Mouse (Mus musculus) neural tube, embryonic 13.5 days (tissue): Measurements from ENCODE around the gene Gm12830. TPM values are rescaled to one million over a fixed set of nuclear protein-coding genes. Genes with fewer than 3 reads are reported as not detected.

Source experiments
- ATAC-seq: fragments of 200-750 bp; cut with Nextera tagmentation; 2 replicates; pipeline ENCODE4 v1.8.0; 2017; ENCODE audit warnings: low read depth, mild to moderate bottlenecking, moderate TSS enrichment, moderate library complexity
- H3K27ac ChIP-seq: fragments of 300-500 bp; sonication (generic); replicated peaks from 2 replicates; pipeline ENCODE4 v1.5.1; 2015; ENCODE audit warnings: moderate library complexity, mild to moderate bottlenecking, inconsistent platforms
- H3K27me3 ChIP-seq: fragments of 300-500 bp; sonication (generic); 2 replicates; pipeline ENCODE4 v1.6.1; 2015; ENCODE audit warnings: mild to moderate bottlenecking, inconsistent platforms
- H3K36me3 ChIP-seq: fragments of 300-500 bp; sonication (generic); 2 replicates; pipeline ENCODE4 v1.6.1; 2015; ENCODE audit warnings: mild to moderate bottlenecking, inconsistent platforms
- H3K4me1 ChIP-seq: fragments of 300-500 bp; sonication (generic); replicated peaks from 2 replicates; pipeline ENCODE4 v1.6.1; 2015; ENCODE audit warnings: inconsistent platforms
- H3K4me2 ChIP-seq: fragments of 300-500 bp; sonication (generic); 2 replicates; pipeline ENCODE4 v1.6.1; 2015; ENCODE audit warnings: inconsistent platforms, mild to moderate bottlenecking, moderate library complexity
- H3K4me3 ChIP-seq: fragments of 300-500 bp; sonication (generic); 2 replicates; pipeline ENCODE4 v1.5.1; 2015; ENCODE audit warnings: mild to moderate bottlenecking, inconsistent platforms
- H3K9ac ChIP-seq: fragments of 300-500 bp; sonication (generic); 2 replicates; pipeline ENCODE4 v1.6.1; 2015; ENCODE audit warnings: moderate library complexity, mild to moderate bottlenecking, inconsistent platforms
- H3K9me3 ChIP-seq: fragments of 300-500 bp; sonication (generic); 2 replicates; pipeline ENCODE4 v1.6.1; 2016; ENCODE audit warnings: inconsistent platforms
- WGBS: fragments of 180-500 bp; shearing (Covaris S2); methylation state at CpG from one replicate; pipeline ENCODE4 v1.1.7; 2015; 5-methylcytosine and 5-hydroxymethylcytosine counted together
- polyA plus RNA-seq: library from polyadenylated mRNA; unstranded; fragments of >200 nt; fragmentation: Nextera tagmentation; extraction: Ambion mirVana; gene quantifications from 2 replicates; pipeline ENCODE4 v1.2.1, GENCODE M21; 2015

The Gm12830 gene
- polyA plus RNA-seq, 1 experiment from 2014 or later: not detected

DNA sequence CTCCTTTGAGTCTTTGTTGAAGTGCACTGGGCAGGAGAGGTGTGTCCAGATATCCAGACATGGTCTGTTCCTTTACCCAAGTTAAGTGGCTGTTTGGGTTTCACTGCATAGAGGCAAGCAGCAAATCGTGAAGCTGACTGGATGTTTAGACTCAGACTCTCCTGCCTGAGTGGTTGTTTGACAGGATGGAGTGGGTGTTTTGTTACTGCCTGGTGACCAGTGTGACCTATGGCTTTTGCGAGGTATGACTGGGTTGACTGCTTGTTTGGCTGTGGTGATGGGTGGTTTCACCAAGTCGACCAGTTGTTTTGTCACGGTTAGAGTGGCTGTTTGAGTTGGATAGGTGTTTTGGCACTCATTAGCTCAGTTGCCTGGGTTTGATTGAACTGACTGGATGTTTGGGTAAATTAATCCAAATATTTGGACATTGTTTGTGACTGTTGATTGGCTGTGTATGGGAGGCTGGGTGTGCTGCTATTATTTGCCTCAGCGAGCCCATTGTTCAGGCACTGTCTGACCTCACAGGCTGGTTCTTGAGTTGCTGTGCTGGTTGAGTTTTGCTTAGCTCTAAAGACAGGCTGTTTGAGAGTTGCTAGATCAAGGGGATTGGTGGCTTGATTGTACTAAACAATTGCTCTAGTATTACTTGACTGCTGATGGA, 24.1 kb upstream of the Gm12830 start:
- H3K4me3 ChIP-seq: no peak overlapping the region
- peaks cover 5% of the 10 kb centered on the region; the same call in 1 of the 2 replicates for H3K27me3 ChIP-seq
- ATAC-seq: no peak
- H3K36me3 ChIP-seq: no peaks in the 10 kb centered on the region
- H3K27ac ChIP-seq: no peak overlapping the region
- no peaks in the 10 kb centered on the region for H3K9me3 ChIP-seq
- peaks cover 11% of the 10 kb centered on the region for H3K4me1 ChIP-seq
- 59% methylated on average over 5 of the region's 5 CpGs for WGBS
- no peak overlapping the region for H3K9ac ChIP-seq
- H3K4me2 ChIP-seq: no peak overlapping the region

DNA sequence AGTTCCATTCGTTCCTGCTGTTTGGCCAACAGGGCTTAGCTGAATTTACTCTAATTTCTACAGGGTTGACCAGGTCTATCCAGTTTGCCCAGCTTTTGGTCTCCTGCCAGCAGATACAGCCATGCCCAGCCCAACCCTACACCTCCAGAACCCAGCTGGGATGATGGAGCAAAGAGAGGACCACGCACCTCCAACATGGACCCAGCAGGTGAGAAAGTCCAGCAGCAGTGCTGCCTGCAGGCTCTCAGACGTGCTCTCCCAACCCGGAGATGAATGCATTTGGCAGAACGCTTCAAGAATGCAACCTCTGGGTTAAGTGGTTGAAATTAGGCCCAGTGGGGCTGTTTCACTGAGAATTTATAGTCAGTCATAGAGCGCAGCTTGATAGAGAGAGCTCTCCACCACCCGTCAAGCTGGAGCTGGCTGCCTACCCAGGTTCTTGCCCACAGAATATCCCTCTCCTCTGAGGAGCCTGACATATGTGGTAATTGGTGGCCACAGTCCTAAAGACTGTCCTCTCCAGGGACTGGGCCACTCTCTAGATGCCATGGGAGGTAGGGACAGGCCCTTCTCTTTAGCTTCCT, 23.4 kb upstream of the Gm12830 start:
- ATAC-seq: peak; percentile 54; the same call in 1 of the 2 replicates

DNA sequence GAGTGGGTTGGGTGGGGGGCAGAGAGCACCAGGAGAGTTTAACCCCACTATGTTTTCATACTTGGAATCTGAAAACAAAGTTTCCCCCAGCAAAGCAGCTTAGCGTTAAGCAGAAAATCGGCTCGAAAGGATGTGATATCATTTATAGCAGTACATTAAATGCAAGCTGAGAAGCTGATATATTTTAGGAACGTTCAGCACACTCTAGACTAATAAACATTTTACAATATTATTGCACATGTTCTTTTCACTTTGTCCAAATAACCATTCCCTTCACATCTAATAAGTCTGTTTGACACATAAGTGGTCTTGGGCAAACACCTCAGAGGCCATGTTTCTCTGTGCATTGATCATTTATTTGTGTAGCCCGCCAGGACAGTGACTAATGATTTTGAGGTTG, 17.4 kb upstream of the Gm12830 start:
- no peaks in the 10 kb centered on the region for H3K4me1 ChIP-seq
- no peak overlapping the region for H3K4me2 ChIP-seq
- H3K4me3 ChIP-seq: no peak overlapping the region
- no peak overlapping the region for H3K27ac ChIP-seq
- H3K27me3 ChIP-seq: peaks cover 5% of the 10 kb centered on the region; the same call in 1 of the 2 replicates
- WGBS: 82% methylated on average over 5 of the region's 5 CpGs
- no peaks in the 10 kb centered on the region for H3K9me3 ChIP-seq
- no peak overlapping the region for H3K9ac ChIP-seq
- no peak for ATAC-seq
- no peaks in the 10 kb centered on the region for H3K36me3 ChIP-seq

More for the DNA sequence above, 23.4 kb upstream of the Gm12830 start:
- no peak overlapping the region for H3K4me3 ChIP-seq
- no peaks in the 10 kb centered on the region for H3K9me3 ChIP-seq
- H3K27ac ChIP-seq: no peak overlapping the region
- 46% methylated on average over 7 of the region's 7 CpGs for WGBS
- no peaks in the 10 kb centered on the region for H3K36me3 ChIP-seq
- no peak overlapping the region for H3K9ac ChIP-seq
- peaks cover 11% of the 10 kb centered on the region for H3K4me1 ChIP-seq
- no peak overlapping the region for H3K4me2 ChIP-seq
- H3K27me3 ChIP-seq: peaks cover 5% of the 10 kb centered on the region; the same call in 1 of the 2 replicates

DNA sequence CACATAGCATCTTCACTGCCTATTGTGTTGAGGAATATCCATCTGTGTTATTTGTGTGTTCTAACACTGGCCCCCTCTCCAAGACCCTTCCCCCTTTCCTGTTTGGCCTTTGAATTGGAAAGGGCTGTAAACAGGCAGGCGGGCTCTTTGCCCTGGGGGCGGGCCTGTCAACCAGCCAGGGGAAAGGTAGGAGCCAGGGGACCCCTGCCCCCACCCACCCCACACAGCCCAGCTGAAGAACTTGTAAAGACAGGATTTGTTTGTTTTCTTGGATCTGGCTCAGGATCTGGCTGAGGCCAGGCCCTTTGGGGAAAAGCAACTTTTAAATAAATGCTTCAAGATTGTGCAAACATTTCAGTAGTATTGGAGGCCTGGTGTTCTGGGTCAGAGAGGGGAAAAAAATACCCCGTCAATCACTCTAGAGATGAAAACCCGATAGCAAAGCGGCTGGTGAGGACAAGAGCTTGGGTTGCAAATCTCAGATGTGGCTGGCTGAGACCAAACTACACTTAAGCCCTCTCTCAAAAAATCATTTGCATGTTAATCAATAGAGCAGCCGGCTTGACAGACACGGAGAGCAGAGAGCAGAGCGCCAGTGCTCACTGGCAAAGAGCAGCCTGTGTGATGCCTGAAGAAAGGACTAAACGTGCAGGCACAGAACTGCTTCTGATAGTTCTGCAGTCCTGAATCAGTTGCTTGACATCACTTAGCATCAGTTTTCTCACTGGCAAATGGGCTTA, 2.4 kb upstream of the Gm12830 start:
- H3K9ac ChIP-seq: no peak overlapping the region
- no peak overlapping the region for H3K4me2 ChIP-seq
- WGBS: 13% methylated on average over 9 of the region's 9 CpGs
- no peaks in the 10 kb centered on the region for H3K9me3 ChIP-seq
- H3K4me1 ChIP-seq: peaks cover 24% of the 10 kb centered on the region
- no peak overlapping the region for H3K4me3 ChIP-seq
- H3K27me3 ChIP-seq: peaks cover 44% of the 10 kb centered on the region
- no peak for ATAC-seq
- H3K36me3 ChIP-seq: no peaks in the 10 kb centered on the region
- no peak overlapping the region for H3K27ac ChIP-seq

DNA sequence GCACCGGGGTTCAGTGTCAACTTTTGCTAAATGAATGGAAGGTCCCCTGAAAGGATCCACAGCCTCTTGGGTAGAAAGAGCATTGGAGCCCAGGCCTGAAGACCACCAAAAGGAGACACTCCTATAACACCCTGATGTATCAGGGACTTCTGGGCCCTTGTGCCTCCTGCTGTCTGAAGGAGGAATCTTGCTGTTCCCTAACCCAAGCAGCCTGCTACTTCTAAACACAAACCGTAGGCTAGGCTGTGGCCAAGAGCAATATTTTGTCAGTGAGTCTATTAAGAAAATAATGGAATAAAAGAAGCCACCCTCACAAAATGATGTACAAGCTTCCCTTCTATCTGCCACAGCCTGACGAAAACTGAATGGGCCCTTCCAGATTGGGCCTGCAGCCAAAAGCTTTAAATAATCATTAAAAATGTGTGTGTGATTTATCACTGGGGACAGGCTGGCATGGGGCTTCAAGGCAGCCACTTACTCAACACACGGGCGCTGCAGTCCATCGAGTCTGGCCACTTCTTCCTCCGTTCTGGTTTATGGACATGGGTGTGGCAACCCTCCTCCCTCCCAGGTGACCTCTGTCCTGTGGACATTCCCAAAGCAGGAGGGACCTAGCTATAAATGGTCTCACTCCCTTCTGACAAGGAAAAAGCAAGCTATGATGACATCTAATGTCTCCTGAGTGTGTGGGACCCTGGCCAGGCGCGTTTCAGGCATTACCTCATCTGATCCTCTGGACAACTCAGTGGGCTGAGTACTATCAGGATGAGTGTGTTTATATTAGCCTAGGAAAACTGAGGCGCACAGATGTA, 13.5 kb downstream of the Gm12830 start:
- no peaks in the 10 kb centered on the region for H3K4me1 ChIP-seq
- no peaks in the 10 kb centered on the region for H3K36me3 ChIP-seq
- no peak overlapping the region for H3K4me2 ChIP-seq
- 63% methylated on average over 10 of the region's 10 CpGs for WGBS
- no peak overlapping the region for H3K4me3 ChIP-seq
- H3K27me3 ChIP-seq: peaks cover 33% of the 10 kb centered on the region
- no peak overlapping the region for H3K9ac ChIP-seq
- peak; percentile 23; the same call in 1 of the 2 replicates for ATAC-seq
- no peak overlapping the region for H3K27ac ChIP-seq
- no peaks in the 10 kb centered on the region for H3K9me3 ChIP-seq

DNA sequence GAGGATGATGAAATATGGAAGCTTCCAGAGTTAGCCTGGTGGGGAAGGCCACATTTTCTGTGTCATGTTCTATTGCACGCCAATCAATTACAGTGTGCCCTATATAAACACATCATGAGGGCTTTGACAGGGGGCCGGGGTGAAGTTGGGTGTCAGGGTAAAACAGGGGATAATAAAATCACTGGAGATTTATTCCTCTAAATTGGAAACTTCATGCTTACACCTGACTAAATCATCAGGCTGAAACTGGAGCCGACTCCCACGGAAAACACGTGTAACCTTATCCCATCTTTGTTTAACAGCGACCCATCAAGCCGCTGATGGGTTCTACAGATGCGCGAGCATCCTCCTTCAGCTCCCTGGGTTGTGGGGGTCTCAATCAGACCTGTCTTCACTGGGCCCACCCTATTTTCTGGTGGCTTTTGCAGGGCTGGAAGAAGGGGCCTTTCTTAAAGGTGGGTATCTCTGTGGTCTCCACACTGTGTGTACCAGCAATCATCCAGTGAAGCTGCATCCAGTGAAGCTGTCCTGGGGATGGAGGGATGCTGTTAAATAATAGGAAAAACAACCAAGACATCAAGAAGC, 19.9 kb downstream of the Gm12830 start:
- WGBS: 56% methylated on average over 9 of the region's 9 CpGs
- ATAC-seq: no peak
- Histone ChIP-seq H3K4me1 (peaks cover 14% of the 10 kb centered on the region), H3K9ac (no peak overlapping the region), H3K36me3 (no peaks in the 10 kb centered on the region), H3K27ac (no peak overlapping the region), H3K9me3 (no peaks in the 10 kb centered on the region), H3K27me3 (peaks cover 89% of the 10 kb centered on the region), H3K4me2 (no peak overlapping the region), H3K4me3 (no peak overlapping the region)

DNA sequence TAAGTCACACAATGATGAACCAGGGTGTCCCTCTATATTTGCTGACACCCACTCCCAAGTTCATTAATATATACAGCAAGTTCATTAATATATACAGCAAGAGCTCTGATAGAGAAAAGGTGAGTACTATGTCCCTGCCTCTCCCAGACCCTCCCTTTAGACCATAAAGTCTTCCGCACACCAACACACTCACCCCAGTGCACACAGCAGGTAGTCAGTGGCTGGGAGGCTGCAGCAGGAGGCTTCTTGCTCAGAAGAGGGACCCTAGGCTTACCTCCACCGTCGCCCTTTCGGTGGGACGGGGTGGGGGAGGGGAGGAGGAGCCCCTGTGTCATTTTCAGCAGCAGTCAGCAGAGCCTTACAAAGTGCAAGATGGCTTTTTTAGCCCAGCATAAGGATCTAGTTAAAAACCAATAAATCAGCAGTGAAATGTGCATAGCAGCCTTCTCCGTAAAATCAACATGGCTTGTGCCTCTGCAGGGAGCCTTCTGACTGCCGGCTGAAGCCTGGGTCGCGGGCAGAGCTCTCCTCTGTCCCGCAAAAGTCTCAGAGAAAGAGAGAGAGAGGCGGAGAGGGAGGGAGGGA, 20.9 kb downstream of the Gm12830 start:
- Histone ChIP-seq H3K4me1 (peaks cover 14% of the 10 kb centered on the region), H3K4me2 (peak overlapping the region; percentile 45), H3K27ac (no peak overlapping the region), H3K36me3 (no peaks in the 10 kb centered on the region), H3K27me3 (peaks cover 86% of the 10 kb centered on the region), H3K9ac (0 out of 2 replicates have a peak overlapping the region, but pooled peaks have one; percentile 14), H3K4me3 (peak overlapping the region; percentile 13), H3K9me3 (no peaks in the 10 kb centered on the region)
- 3% methylated on average over 9 of the region's 11 CpGs for WGBS
- ATAC-seq: 0 out of 2 replicates have a peak, but pooled peaks have one; percentile 55

DNA sequence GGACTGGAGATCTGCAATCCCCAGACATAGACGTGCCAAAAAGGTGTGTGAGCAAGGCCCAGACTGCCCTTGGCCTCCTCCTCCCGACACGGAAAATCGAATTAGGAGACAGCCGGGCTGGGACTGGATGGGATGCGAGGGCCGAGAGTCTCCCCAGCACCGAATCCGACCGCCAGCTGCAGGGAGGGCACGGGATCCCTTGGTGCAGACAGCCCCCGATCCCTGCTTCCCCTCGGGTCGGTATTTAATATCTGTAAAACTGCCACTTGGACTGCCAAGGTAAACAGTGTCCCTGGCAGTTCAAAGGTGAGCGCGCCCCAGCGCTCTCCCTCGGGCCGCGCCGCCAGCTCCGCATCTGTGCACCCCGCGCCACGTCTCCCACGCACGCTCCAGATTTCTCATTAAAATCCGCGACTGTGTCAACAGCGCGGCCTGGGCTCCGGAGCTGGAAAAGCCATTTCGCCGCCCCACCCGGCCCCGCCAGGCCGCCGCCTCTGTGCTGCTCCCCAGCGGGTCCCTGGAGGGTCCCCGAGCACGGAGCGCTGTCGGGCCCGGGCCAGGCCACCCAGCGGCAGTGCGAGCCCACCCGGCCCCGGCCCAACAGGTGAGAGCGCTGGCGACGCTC, 21.7 kb downstream of the Gm12830 start:
- peak overlapping the region; percentile 40 for H3K4me3 ChIP-seq
- WGBS: under 1% methylated on average over 51 of the region's 51 CpGs
- H3K9ac ChIP-seq: peak overlapping the region; percentile 72
- no peak overlapping the region for H3K27ac ChIP-seq
- H3K9me3 ChIP-seq: no peaks in the 10 kb centered on the region
- peak overlapping the region; percentile 89 for H3K4me2 ChIP-seq
- H3K4me1 ChIP-seq: peaks cover 14% of the 10 kb centered on the region
- H3K27me3 ChIP-seq: peaks cover 81% of the 10 kb centered on the region
- peak; percentile 80; the same call in 1 of the 2 replicates for ATAC-seq
- H3K36me3 ChIP-seq: no peaks in the 10 kb centered on the region

DNA sequence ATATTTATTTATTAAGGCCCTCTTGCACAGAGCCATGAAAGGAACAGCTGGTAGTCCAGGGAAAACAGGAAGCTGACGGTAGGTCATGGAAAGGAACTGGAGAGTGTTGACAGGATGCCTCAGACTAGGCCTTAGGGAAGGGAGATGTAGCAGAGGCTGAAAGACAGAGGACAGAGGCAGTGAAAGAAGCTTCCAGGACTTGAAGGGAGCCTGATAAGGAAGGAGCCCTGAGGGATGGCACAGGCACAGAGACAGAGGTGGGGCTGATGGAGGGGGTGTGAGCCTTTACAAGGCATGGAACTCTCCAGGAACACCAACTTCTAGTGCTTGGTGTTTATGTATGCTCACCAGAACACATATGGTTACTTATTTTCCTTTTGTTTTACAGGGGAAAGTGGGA, 23.1 kb downstream of the Gm12830 start:
- Histone ChIP-seq H3K9ac (no peak overlapping the region), H3K4me3 (no peak overlapping the region), H3K9me3 (no peaks in the 10 kb centered on the region), H3K27ac (no peak overlapping the region), H3K36me3 (no peaks in the 10 kb centered on the region), H3K4me1 (peaks cover 14% of the 10 kb centered on the region), H3K4me2 (no peak overlapping the region), H3K27me3 (peaks cover 67% of the 10 kb centered on the region)
- ATAC-seq: no peak
- 68% methylated on average over 1 of the region's 1 CpGs for WGBS

DNA sequence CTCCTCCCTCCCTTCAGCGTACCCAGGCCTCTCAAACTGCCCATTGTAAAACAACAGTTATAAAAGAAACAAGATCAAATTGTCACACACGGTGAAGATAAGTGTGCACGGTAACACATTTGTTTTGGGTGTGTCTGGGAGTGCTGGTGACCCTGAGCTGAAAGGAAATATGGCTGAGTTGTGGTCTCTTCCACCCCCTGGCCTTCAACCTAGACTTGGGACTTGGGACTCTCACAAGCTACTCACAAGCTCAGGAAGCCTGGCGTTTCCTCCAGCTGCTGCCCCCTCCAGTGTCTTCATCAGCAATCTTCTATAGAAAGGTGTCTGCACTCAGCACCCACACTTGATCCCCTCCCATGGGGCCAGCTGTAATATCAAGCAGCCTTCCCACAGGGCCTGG, 24.1 kb downstream of the Gm12830 start:
- no peak overlapping the region for H3K4me2 ChIP-seq
- WGBS: 15% methylated on average over 4 of the region's 4 CpGs
- H3K4me1 ChIP-seq: peaks cover 14% of the 10 kb centered on the region
- no peak overlapping the region for H3K27ac ChIP-seq
- no peak overlapping the region for H3K4me3 ChIP-seq
- no peak for ATAC-seq
- no peak overlapping the region for H3K9ac ChIP-seq
- H3K27me3 ChIP-seq: peaks cover 60% of the 10 kb centered on the region
- H3K36me3 ChIP-seq: no peaks in the 10 kb centered on the region
- no peaks in the 10 kb centered on the region for H3K9me3 ChIP-seq

DNA sequence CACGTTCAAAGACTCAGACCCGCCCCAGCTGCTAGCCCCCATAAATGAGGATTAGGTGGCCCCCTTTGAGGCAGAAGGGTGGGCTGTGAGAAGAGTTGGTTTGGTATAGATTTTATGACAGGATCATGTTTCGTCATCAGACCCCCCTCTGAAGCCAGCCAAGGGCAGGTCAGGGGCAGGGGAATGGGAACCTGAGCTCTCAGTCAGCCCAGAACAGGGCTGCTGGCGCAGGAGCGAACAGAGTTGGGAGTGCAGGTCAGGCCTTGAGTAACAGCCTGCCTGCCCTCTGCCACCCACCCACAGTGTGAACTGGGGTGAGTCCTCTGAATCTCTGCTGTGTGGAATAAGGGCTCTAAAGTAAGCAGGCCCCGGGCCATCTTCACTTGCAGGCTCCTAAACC, 25.2 kb downstream of the Gm12830 start:
- H3K27me3 ChIP-seq: peaks cover 49% of the 10 kb centered on the region
- no peak overlapping the region for H3K4me3 ChIP-seq
- no peak overlapping the region for H3K27ac ChIP-seq
- no peak overlapping the region for H3K9ac ChIP-seq
- no peak for ATAC-seq
- WGBS: 69% methylated on average over 6 of the region's 6 CpGs
- H3K4me1 ChIP-seq: peaks cover 14% of the 10 kb centered on the region
- no peak overlapping the region for H3K4me2 ChIP-seq
- H3K36me3 ChIP-seq: no peaks in the 10 kb centered on the region
- no peaks in the 10 kb centered on the region for H3K9me3 ChIP-seq
